Mouse (Mus musculus): ENCODE results near the gene Rpl4. TPM values are rescaled to one million over a fixed set of nuclear protein-coding genes. Genes with fewer than 3 reads are reported as not detected.

Rpl4 gene
- polyA plus RNA-seq, 1 experiment = 2,046 TPM

GRCm38 (mm10) chr9:64216090-64216489 lies 42.9 kb downstream of the Rpl4 start:
- H3K4me3 ChIP-seq (ENCODE audit: insufficient read depth, low read length) = no peak overlapping the region
- TF ChIP-seq POLR2A (IDR thresholded peaks at IDR 0.05; ENCODE audit: low read depth, low read length) (no peak), CTCF (IDR thresholded peaks at IDR 0.05; ENCODE audit: borderline replicate concordance, insufficient read depth, low read length) (no peak)
- 0 out of 2 replicates have a peak, but pooled peaks cover 9% of the 10 kb centered on the region for H3K4me1 ChIP-seq (ENCODE audit: control insufficient read depth, insufficient read depth, low read length)

DNA sequence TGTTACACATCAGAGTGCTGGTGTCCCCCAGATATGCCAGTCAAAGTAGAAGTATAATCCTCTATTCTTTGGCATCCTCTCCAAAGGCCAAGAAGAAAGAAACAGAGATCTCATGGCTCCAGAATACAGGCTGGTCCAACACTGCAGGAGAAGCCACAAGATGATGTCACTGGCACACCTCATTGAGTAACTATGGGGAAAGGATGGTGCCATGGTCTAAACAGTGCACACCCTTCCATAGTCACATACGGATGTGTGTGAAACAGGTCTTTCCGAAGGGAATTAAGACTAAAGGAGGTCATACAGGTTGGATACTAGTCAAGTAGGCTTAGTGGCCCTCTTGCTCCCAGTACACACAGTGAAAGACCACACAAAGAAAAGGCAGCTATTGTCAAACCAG lies 43.5 kb downstream of the Rpl4 start:
- TF ChIP-seq CTCF (IDR thresholded peaks at IDR 0.05; ENCODE audit: borderline replicate concordance, insufficient read depth, low read length) = no peak
- no peak for TF ChIP-seq POLR2A (IDR thresholded peaks at IDR 0.05; ENCODE audit: low read depth, low read length)
- Histone ChIP-seq H3K4me1 (ENCODE audit: control insufficient read depth, insufficient read depth, low read length) (0 out of 2 replicates have a peak, but pooled peaks cover 9% of the 10 kb centered on the region), H3K4me3 (ENCODE audit: insufficient read depth, low read length) (no peak overlapping the region), H3K27ac (ENCODE audit: insufficient read depth, low read length) (no peak overlapping the region)

More at GRCm38 (mm10) chr9:64216090-64216489, 42.9 kb downstream of the Rpl4 start:
- no peak overlapping the region for H3K27ac ChIP-seq (ENCODE audit: insufficient read depth, low read length)

DNA sequence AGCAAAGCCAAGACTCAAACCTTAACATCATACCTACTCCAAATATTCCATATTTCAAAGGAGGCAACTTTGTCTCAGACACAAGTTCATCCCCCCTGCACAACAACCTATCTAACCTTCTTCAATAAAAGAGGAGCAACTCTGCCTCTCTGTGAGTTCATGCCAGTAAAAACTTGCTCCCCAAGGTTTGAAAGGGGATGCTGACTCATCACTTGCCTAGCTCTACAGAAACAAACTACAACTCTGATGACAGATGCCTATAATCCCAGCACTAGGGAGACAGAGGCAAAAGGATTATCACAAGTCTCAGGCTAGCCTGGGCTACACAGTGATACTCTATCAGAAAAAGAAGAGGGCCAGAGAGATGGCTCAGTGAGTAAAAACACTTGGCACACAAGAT lies 44.7 kb downstream of the Rpl4 start:
- Histone ChIP-seq H3K4me1 (ENCODE audit: control insufficient read depth, insufficient read depth, low read length) (0 out of 2 replicates have a peak, but pooled peaks cover 9% of the 10 kb centered on the region), H3K27ac (ENCODE audit: insufficient read depth, low read length) (no peak overlapping the region), H3K4me3 (ENCODE audit: insufficient read depth, low read length) (no peak overlapping the region)
- no peak for TF ChIP-seq POLR2A (IDR thresholded peaks at IDR 0.05; ENCODE audit: low read depth, low read length)
- no peak for TF ChIP-seq CTCF (IDR thresholded peaks at IDR 0.05; ENCODE audit: borderline replicate concordance, insufficient read depth, low read length)

- TF ChIP-seq CTCF (IDR thresholded peaks at IDR 0.05; ENCODE audit: borderline replicate concordance, insufficient read depth, low read length) (no peak), POLR2A (IDR thresholded peaks at IDR 0.05; ENCODE audit: low read depth, low read length) (no peak)
- Histone ChIP-seq H3K4me1 (ENCODE audit: control insufficient read depth, insufficient read depth, low read length) (0 out of 2 replicates have a peak, but pooled peaks cover 9% of the 10 kb centered on the region), H3K4me3 (ENCODE audit: insufficient read depth, low read length) (no peak overlapping the region), H3K27ac (ENCODE audit: insufficient read depth, low read length) (no peak overlapping the region)
Measured at GRCm38 (mm10) chr9:64219305-64219704, 46.1 kb downstream of the Rpl4 start.

- H3K27ac ChIP-seq (ENCODE audit: insufficient read depth, low read length) = no peak overlapping the region
- TF ChIP-seq POLR2A (IDR thresholded peaks at IDR 0.05; ENCODE audit: low read depth, low read length) (no peak), CTCF (IDR thresholded peaks at IDR 0.05; ENCODE audit: borderline replicate concordance, insufficient read depth, low read length) (no peak)
- H3K4me3 ChIP-seq (ENCODE audit: insufficient read depth, low read length) = no peak overlapping the region
- H3K4me1 ChIP-seq (ENCODE audit: control insufficient read depth, insufficient read depth, low read length) = 0 out of 2 replicates have a peak, but pooled peaks cover 9% of the 10 kb centered on the region
Measured at GRCm38 (mm10) chr9:64219772-64220420, 46.7 kb downstream of the Rpl4 start.

- Histone ChIP-seq H3K27ac (ENCODE audit: insufficient read depth, low read length) (no peak overlapping the region), H3K4me3 (ENCODE audit: insufficient read depth, low read length) (no peak overlapping the region), H3K4me1 (ENCODE audit: control insufficient read depth, insufficient read depth, low read length) (0 out of 2 replicates have a peak, but pooled peaks cover 9% of the 10 kb centered on the region)
- TF ChIP-seq POLR2A (IDR thresholded peaks at IDR 0.05; ENCODE audit: low read depth, low read length) (no peak), CTCF (IDR thresholded peaks at IDR 0.05; ENCODE audit: borderline replicate concordance, insufficient read depth, low read length) (no peak)
Measured at GRCm38 (mm10) chr9:64220603-64221002, 47.4 kb downstream of the Rpl4 start.

GRCm38 (mm10) chr9:64221480-64221879 lies 48.3 kb downstream of the Rpl4 start:
- H3K27ac ChIP-seq (ENCODE audit: insufficient read depth, low read length) = no peak overlapping the region
- H3K4me1 ChIP-seq (ENCODE audit: control insufficient read depth, insufficient read depth, low read length) = peaks cover 8% of the 10 kb centered on the region; the same call in 1 of the 2 replicates
- no peak overlapping the region for H3K4me3 ChIP-seq (ENCODE audit: insufficient read depth, low read length)
- TF ChIP-seq POLR2A (IDR thresholded peaks at IDR 0.05; ENCODE audit: low read depth, low read length) (no peak), CTCF (IDR thresholded peaks at IDR 0.05; ENCODE audit: borderline replicate concordance, insufficient read depth, low read length) (no peak)

DNA sequence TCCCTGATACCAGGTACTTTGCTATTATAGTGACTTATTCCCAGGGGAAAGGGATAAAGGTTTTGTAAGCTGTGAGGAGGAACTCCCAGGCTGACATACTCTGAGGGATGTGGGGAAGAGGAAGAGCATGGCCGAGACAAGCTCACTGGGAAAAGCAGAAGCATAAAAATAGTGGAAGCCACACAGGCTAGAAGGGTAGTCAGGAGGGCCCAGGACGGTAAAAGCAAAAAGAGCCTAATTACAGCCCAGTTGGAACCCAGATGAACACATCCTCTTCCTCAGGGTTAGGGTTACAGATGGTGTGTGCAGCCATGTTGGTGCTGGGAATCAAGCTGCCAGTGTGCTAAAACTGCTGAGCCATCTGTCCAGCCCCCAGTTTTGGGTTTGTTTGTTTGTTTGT lies 48.9 kb downstream of the Rpl4 start:
- no peak for TF ChIP-seq CTCF (IDR thresholded peaks at IDR 0.05; ENCODE audit: borderline replicate concordance, insufficient read depth, low read length)
- no peak for TF ChIP-seq POLR2A (IDR thresholded peaks at IDR 0.05; ENCODE audit: low read depth, low read length)

GRCm38 (mm10) chr9:64225805-64226204 lies 52.6 kb downstream of the Rpl4 start:
- Histone ChIP-seq H3K27ac (ENCODE audit: insufficient read depth, low read length) (no peak overlapping the region), H3K4me3 (ENCODE audit: insufficient read depth, low read length) (no peak overlapping the region), H3K4me1 (ENCODE audit: control insufficient read depth, insufficient read depth, low read length) (no peaks in the 10 kb centered on the region; the same call in 1 of the 2 replicates)
- no peak for TF ChIP-seq POLR2A (IDR thresholded peaks at IDR 0.05; ENCODE audit: low read depth, low read length)
- no peak for TF ChIP-seq CTCF (IDR thresholded peaks at IDR 0.05; ENCODE audit: borderline replicate concordance, insufficient read depth, low read length)

More for the DNA sequence above, 48.9 kb downstream of the Rpl4 start:
- Histone ChIP-seq H3K4me3 (ENCODE audit: insufficient read depth, low read length) (no peak overlapping the region), H3K4me1 (ENCODE audit: control insufficient read depth, insufficient read depth, low read length) (peaks cover 7% of the 10 kb centered on the region; the same call in 1 of the 2 replicates), H3K27ac (ENCODE audit: insufficient read depth, low read length) (no peak overlapping the region)

DNA sequence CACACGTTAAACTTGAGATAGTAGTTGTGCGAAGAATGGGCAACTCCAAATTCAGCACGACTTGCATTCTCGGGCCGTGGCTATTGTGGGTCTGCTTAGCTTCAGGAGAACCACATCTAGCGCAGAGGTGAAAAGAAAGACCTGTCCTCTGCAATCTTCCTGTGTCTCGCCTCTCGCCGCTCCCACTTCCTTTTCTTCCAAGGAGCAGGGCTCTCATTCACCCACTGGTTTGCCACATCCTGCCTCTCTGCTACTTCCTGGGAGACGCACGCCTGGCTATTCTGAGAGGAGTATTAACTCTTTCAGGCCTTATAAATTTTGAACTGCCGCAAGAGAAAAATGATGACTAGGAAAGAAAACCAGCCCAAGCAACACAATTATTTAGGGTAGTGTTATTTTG lies 54.6 kb downstream of the Rpl4 start:
- no peak overlapping the region for H3K4me3 ChIP-seq (ENCODE audit: insufficient read depth, low read length)
- peaks cover 5% of the 10 kb centered on the region for H3K4me1 ChIP-seq (ENCODE audit: control insufficient read depth, insufficient read depth, low read length)
- H3K27ac ChIP-seq (ENCODE audit: insufficient read depth, low read length) = no peak overlapping the region
- TF ChIP-seq CTCF (IDR thresholded peaks at IDR 0.05; ENCODE audit: borderline replicate concordance, insufficient read depth, low read length) (no peak), POLR2A (IDR thresholded peaks at IDR 0.05; ENCODE audit: low read depth, low read length) (no peak)

Other genes with a start within 250 kb of the Rpl4 start
- 7.5 and 8.3 TPM in 2 replicates for gene Smad6, start 151.3 kb upstream of the Rpl4 start, polyA plus RNA-seq (2011; ENCODE audit: insufficient read length, low read depth, missing spikeins)
- not detected in 2 replicates for gene Lctl, start 56.2 kb upstream of the Rpl4 start, polyA plus RNA-seq (2011; ENCODE audit: insufficient read length, low read depth, missing spikeins)
- gene Zwilch, start 271 bp upstream of the Rpl4 start, polyA plus RNA-seq (2011; ENCODE audit: insufficient read length, low read depth, missing spikeins) = 26.9 and 39.7 TPM in 2 replicates
- 17.8 and 22.1 TPM in 2 replicates for gene Snapc5, start 5.9 kb downstream of the Rpl4 start, polyA plus RNA-seq (2011; ENCODE audit: insufficient read length, low read depth, missing spikeins)
- 2.5 and 3.1 TPM in 2 replicates for gene Uchl4, start 61.8 kb downstream of the Rpl4 start, polyA plus RNA-seq (2011; ENCODE audit: insufficient read length, low read depth, missing spikeins)
- 58.4 and 66.6 TPM in 2 replicates for gene Map2k1, start 80.3 kb downstream of the Rpl4 start, polyA plus RNA-seq (2011; ENCODE audit: insufficient read length, low read depth, missing spikeins)
- 88.9 and 104 TPM in 2 replicates for gene Tipin, start 108.2 kb downstream of the Rpl4 start, polyA plus RNA-seq (2011; ENCODE audit: insufficient read length, low read depth, missing spikeins)
- gene Dis3l, start 167.9 kb downstream of the Rpl4 start, polyA plus RNA-seq (2011; ENCODE audit: insufficient read length, low read depth, missing spikeins) = 16.3 and 17.4 TPM in 2 replicates
- 0.09 and 0.43 TPM in 2 replicates for gene Megf11, start 212.3 kb downstream of the Rpl4 start, polyA plus RNA-seq (2011; ENCODE audit: insufficient read length, low read depth, missing spikeins)